Mouse (Mus musculus) neural tube, embryonic 11.5 days (tissue): ENCODE results near the gene Pcbd1. TPM values are rescaled to one million over a fixed set of nuclear protein-coding genes. Genes with fewer than 3 reads are reported as not detected.
"Not testable (repeated sequence)": the region's sequence is repeated elsewhere in the genome, so short reads cannot be mapped to it uniquely, and the experiment has no call there.

ENCODE experiments used
- ATAC-seq: fragments of 200-750 bp; cut with Nextera tagmentation; 2 replicates; pipeline ENCODE4 v1.8.0; 2017; ENCODE audit warnings: moderate number of reproducible peaks, mild to moderate bottlenecking, moderate TSS enrichment, moderate library complexity; ENCODE audit not compliant: insufficient read depth, low FRiP score, low TSS enrichment
- DNase-seq: peaks from one replicate; pipeline ENCODE4 v3.0.0-alpha.2; 2015; ENCODE audit warnings: low spot score
- H3K27ac ChIP-seq: fragments of 300-500 bp; sonication (generic); 2 replicates; pipeline ENCODE4 v1.5.1; 2014; ENCODE audit warnings: low read depth, mild to moderate bottlenecking, low read length
- H3K27me3 ChIP-seq: fragments of 300-500 bp; sonication (generic); 2 replicates; pipeline ENCODE4 v1.6.1; 2014; ENCODE audit warnings: mild to moderate bottlenecking, low read length, mixed read lengths; ENCODE audit not compliant: control insufficient read depth, insufficient read depth
- H3K36me3 ChIP-seq: fragments of 300-500 bp; sonication (generic); 2 replicates; pipeline ENCODE4 v1.6.1; 2014; ENCODE audit warnings: mild to moderate bottlenecking, low read length, moderate library complexity, mixed read lengths; ENCODE audit not compliant: control insufficient read depth, insufficient read depth
- H3K4me1 ChIP-seq: fragments of 300-500 bp; sonication (generic); 2 replicates; pipeline ENCODE4 v1.6.1; 2014; ENCODE audit warnings: low read length, mixed read lengths; ENCODE audit not compliant: control insufficient read depth, insufficient read depth
- H3K4me2 ChIP-seq: fragments of 300-500 bp; sonication (generic); 2 replicates; pipeline ENCODE4 v1.6.1; 2014; ENCODE audit warnings: low read depth, mild to moderate bottlenecking, moderate library complexity
- H3K4me3 ChIP-seq: fragments of 300-500 bp; sonication (generic); 2 replicates; pipeline ENCODE4 v1.5.1; 2014; ENCODE audit warnings: low read depth, low read length
- H3K9ac ChIP-seq: fragments of 300-500 bp; sonication (generic); 2 replicates; pipeline ENCODE4 v1.6.1; 2014; ENCODE audit warnings: mild to moderate bottlenecking, low read length
- H3K9me3 ChIP-seq: fragments of 300-500 bp; sonication (generic); 2 replicates; pipeline ENCODE4 v1.6.1; 2016; ENCODE audit warnings: low read length; ENCODE audit not compliant: control insufficient read depth
- WGBS: fragments of 180-500 bp; shearing (Covaris S2); extraction: QIAGEN DNeasy Blood & Tissue Kit; methylation state at CpG from one replicate; pipeline ENCODE4 v1.1.7; 2014; 5-methylcytosine and 5-hydroxymethylcytosine counted together
- polyA plus RNA-seq: library from polyadenylated mRNA; unstranded; fragments of >200 nt; fragmentation: Nextera tagmentation; extraction: Ambion mirVana; gene quantifications from 2 replicates; pipeline ENCODE4 v1.2.1, GENCODE M21; 2014

The Pcbd1 gene
- polyA plus RNA-seq, 1 experiment from 2014 or later, result 26.1 TPM

- Histone ChIP-seq H3K9ac (no peak overlapping the region), H3K27me3 (no peaks in the 10 kb centered on the region), H3K4me3 (no peak overlapping the region), H3K4me2 (no peak overlapping the region), H3K27ac (no peak overlapping the region), H3K36me3 (no peaks in the 10 kb centered on the region), H3K9me3 (no peaks in the 10 kb centered on the region), H3K4me1 (no peaks in the 10 kb centered on the region)
- no peak for ATAC-seq
- WGBS, result 86% methylated on average over 11 of the region's 11 CpGs
- no peak for DNase-seq
Measured at GRCm38 (mm10) chr10:61080931-61081255, 8.2 kb upstream of the Pcbd1 start.

GRCm38 (mm10) chr10:61085364-61085763 lies 3.8 kb upstream of the Pcbd1 start:
- no peaks in the 10 kb centered on the region for H3K27me3 ChIP-seq
- no peak overlapping the region for H3K27ac ChIP-seq
- H3K4me3 ChIP-seq, result no peak overlapping the region
- H3K36me3 ChIP-seq, result no peaks in the 10 kb centered on the region
- DNase-seq (no peak), ATAC-seq (no peak)
- H3K4me1 ChIP-seq, result peaks cover 7% of the 10 kb centered on the region
- H3K9ac ChIP-seq, result no peak overlapping the region
- no peak overlapping the region for H3K4me2 ChIP-seq
- 87% methylated on average over 2 of the region's 2 CpGs for WGBS
- H3K9me3 ChIP-seq, result no peaks in the 10 kb centered on the region

- H3K9me3 ChIP-seq, result no peaks in the 10 kb centered on the region
- H3K4me2 ChIP-seq, result no peak overlapping the region
- no peaks in the 10 kb centered on the region for H3K27me3 ChIP-seq
- ATAC-seq, result no peak
- no peak overlapping the region for H3K4me3 ChIP-seq
- no peak overlapping the region for H3K27ac ChIP-seq
- DNase-seq, result no peak
- no peak overlapping the region for H3K9ac ChIP-seq
- no peaks in the 10 kb centered on the region for H3K36me3 ChIP-seq
- WGBS, result 51% methylated on average over 3 of the region's 3 CpGs
- H3K4me1 ChIP-seq, result peaks cover 7% of the 10 kb centered on the region
Measured at GRCm38 (mm10) chr10:61086502-61086901, 2.6 kb upstream of the Pcbd1 start.

GRCm38 (mm10) chr10:61088468-61088867 lies 663 bp upstream of the Pcbd1 start:
- no peaks in the 10 kb centered on the region for H3K36me3 ChIP-seq
- H3K4me3 ChIP-seq, result no peak overlapping the region
- no peak overlapping the region for H3K27ac ChIP-seq
- DNase-seq (no peak), ATAC-seq (no peak)
- H3K4me2 ChIP-seq, result no peak overlapping the region
- H3K9ac ChIP-seq, result no peak overlapping the region
- no peaks in the 10 kb centered on the region for H3K9me3 ChIP-seq
- no peaks in the 10 kb centered on the region for H3K27me3 ChIP-seq
- H3K4me1 ChIP-seq, result peaks cover 7% of the 10 kb centered on the region
- WGBS, result 89% methylated on average over 3 of the region's 3 CpGs

- peaks cover 7% of the 10 kb centered on the region for H3K4me1 ChIP-seq
- no peak overlapping the region for H3K9ac ChIP-seq
- no peak overlapping the region for H3K4me2 ChIP-seq
- H3K4me3 ChIP-seq, result no peak overlapping the region
- no peaks in the 10 kb centered on the region for H3K9me3 ChIP-seq
- WGBS, result 87% methylated on average over 6 of the region's 6 CpGs
- DNase-seq (no peak), ATAC-seq (no peak)
- H3K27me3 ChIP-seq, result no peaks in the 10 kb centered on the region
- H3K27ac ChIP-seq, result no peak overlapping the region
- H3K36me3 ChIP-seq, result no peaks in the 10 kb centered on the region
Measured at GRCm38 (mm10) chr10:61091866-61092265, 2.7 kb downstream of the Pcbd1 start.

- 83% methylated on average over 3 of the region's 3 CpGs for WGBS
- Histone ChIP-seq H3K4me1 (no peaks in the 10 kb centered on the region), H3K4me3 (no peak overlapping the region), H3K27ac (no peak overlapping the region), H3K36me3 (peaks cover 8% of the 10 kb centered on the region), H3K9ac (no peak overlapping the region), H3K27me3 (no peaks in the 10 kb centered on the region), H3K4me2 (no peak overlapping the region), H3K9me3 (no peaks in the 10 kb centered on the region)
- no peak for DNase-seq
- ATAC-seq, result no peak
Measured at GRCm38 (mm10) chr10:61103564-61104114, 14.5 kb downstream of the Pcbd1 start.

- no peaks in the 10 kb centered on the region for H3K9me3 ChIP-seq
- H3K27me3 ChIP-seq, result no peaks in the 10 kb centered on the region
- H3K36me3 ChIP-seq, result peaks cover 3% of the 10 kb centered on the region
- no peak overlapping the region for H3K9ac ChIP-seq
- H3K27ac ChIP-seq, result no peak overlapping the region
- no peak overlapping the region for H3K4me3 ChIP-seq
- no peak for ATAC-seq
- no peak overlapping the region for H3K4me2 ChIP-seq
- 93% methylated on average over 2 of the region's 2 CpGs for WGBS
- DNase-seq, result no peak
- no peaks in the 10 kb centered on the region for H3K4me1 ChIP-seq
Measured at GRCm38 (mm10) chr10:61114246-61114720, 25.2 kb downstream of the Pcbd1 start.

GRCm38 (mm10) chr10:61121732-61122131 lies 32.6 kb downstream of the Pcbd1 start:
- WGBS, result 92% methylated on average over 4 of the region's 4 CpGs
- not testable (repeated sequence) for H3K4me1 ChIP-seq, H3K36me3 ChIP-seq, H3K4me3 ChIP-seq, DNase-seq, H3K9me3 ChIP-seq, H3K27ac ChIP-seq, H3K27me3 ChIP-seq, H3K4me2 ChIP-seq, ATAC-seq, H3K9ac ChIP-seq

GRCm38 (mm10) chr10:61123276-61123913 lies 34.3 kb downstream of the Pcbd1 start:
- Histone ChIP-seq H3K36me3 (no peaks in the 10 kb centered on the region), H3K27ac (no peak overlapping the region), H3K4me2 (no peak overlapping the region), H3K9ac (no peak overlapping the region), H3K9me3 (no peaks in the 10 kb centered on the region), H3K4me3 (no peak overlapping the region), H3K4me1 (no peaks in the 10 kb centered on the region), H3K27me3 (no peaks in the 10 kb centered on the region)
- 96% methylated on average over 3 of the region's 3 CpGs for WGBS
- ATAC-seq (no peak), DNase-seq (no peak)
